Mouse (Mus musculus) gonadal fat pad, adult 2 months (tissue): ENCODE measurements around the gene Ankrd28. TPM values are rescaled to one million over a fixed set of nuclear protein-coding genes. Genes with fewer than 3 reads are reported as not detected.
"Not testable (repeated sequence)": the region's sequence is repeated elsewhere in the genome, so short reads cannot be mapped to it uniquely, and the experiment has no call there.

Source experiments
- DNase-seq: peaks from one replicate; pipeline ENCODE4 v3.0.0-alpha.2; 2012; ENCODE audit warnings: low read depth
- polyA plus RNA-seq: library from polyadenylated mRNA; depleted of rRNA; stranded (reverse); fragments of >200 nt; gene quantifications from 2 replicates; pipeline ENCODE4 v1.2.3, GENCODE M21; 2012; rRNA removed

Ankrd28 gene
- polyA plus RNA-seq = 12.0 and 12.2 TPM in 2 replicates

DNA sequence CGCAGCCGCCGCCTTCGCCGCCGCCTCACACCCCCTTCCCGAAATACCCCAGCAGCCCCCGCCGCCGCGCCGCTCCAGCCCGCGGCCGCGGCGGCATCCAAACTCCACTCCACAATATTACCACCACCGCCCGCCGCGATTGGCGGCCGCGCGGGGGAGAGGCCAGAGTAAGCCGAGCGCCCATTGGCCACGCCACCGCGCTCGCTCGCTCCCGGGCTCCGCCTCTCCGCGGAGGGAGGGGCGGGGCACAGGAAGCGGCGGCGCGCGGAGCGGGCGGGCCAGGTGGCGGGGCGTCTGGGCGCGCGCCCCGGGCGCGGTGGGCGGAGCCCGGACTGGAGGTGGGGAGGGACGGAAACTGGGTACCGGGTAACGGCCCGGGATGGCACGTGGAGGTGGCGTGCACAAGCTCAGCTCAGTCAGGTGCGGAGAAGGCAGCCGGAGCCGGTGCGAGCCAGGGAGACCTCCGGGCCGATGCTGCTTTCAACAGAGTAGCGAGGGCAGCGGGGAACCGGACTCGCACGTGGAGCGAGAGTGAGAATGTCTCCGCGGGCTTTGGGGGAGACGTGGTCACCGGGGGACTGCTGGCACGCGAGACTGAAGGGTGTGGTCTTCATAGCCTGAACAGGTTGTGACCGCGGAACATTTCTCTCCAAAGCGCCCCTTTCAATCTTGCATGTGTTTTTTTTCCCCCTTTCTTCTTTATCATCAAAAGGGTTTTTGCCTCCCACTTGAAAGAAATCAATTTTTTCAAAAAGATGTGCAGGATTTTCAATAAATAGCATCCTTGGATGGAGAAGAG lies at the start of gene Ankrd28:
Ankrd28 (minus strand) TSS at position 81 of the 799 bp plus-strand sequence.
- DNase-seq = no peak

DNA sequence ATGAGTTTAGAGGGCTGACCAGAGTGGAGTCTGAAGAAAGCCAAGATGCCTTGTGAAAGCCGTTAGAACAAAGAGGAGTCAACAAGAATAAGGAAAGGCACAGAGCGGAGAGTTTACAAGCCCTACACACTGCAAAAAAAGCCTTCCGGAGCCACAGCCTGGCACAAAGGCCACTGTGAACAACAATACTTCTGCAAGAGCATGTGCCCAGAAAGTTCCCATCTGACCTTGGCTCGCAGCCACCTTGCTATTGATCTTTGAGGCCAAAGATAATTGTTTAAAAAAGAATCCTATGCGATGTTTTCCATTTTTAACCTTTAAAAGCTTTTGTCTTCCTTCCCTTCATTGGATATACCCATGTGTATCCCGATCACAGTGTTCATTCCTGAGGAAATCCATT lies 49.0 kb upstream of the Ankrd28 start:
- DNase-seq = no peak

DNA sequence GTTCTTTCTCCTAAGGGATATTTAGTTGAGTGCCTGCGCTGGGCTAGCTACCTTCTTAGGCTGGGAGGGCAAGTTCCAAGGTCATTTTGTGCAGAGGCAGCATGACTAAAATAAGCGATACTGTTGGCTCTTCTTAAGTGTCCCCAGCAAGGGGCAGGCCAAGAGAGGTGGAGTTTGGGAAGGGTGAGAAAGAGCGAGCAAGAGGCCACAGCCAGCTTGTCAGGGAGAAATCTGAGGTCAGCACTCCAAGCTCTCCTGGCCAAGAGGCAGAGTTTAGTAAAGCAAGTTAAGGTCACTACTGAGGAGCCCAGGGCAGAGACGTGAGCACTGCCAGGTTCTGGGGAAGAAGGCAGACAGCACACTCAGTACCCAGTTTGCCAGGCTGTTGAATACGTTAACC lies 41.7 kb upstream of the Ankrd28 start:
- DNase-seq = no peak

DNA sequence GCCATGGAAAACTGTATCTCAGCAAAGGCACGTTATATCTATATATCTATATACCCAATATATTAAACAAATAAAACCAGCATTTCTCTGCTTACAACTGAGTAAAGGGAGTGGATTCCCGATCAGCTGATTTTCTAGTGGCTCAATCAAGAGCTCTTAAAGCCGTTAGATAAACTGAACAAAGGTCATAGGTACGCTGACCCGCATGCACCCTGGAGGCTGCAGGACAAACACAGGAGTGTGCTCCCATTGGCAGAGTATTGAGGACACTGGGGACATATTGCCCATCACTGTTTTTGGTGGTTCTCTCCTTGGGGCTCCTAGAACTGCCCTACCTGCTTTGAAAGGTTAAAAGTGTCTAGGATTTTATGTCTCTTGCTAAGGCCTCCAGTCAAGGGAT lies 40.0 kb upstream of the Ankrd28 start:
- no peak for DNase-seq

DNA sequence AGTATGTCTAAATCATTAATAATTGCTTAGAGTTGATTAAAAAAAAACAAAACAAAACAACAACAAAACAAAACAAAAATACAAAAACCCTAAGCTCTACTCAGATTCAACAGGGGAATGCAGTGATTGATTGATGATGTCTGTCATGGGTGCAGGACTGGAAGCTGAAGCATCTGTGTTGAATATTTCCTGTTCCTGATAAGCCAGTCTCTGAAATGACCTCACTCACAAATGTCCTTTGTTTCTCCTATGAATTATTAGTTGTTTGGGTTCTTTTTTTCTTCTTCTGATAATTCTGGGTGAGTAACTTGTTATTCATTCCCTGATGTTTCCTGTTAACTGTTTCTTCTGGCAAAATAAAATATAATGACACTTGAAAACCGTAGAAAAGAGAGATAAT lies 38.1 kb upstream of the Ankrd28 start:
- DNase-seq = no peak

DNA sequence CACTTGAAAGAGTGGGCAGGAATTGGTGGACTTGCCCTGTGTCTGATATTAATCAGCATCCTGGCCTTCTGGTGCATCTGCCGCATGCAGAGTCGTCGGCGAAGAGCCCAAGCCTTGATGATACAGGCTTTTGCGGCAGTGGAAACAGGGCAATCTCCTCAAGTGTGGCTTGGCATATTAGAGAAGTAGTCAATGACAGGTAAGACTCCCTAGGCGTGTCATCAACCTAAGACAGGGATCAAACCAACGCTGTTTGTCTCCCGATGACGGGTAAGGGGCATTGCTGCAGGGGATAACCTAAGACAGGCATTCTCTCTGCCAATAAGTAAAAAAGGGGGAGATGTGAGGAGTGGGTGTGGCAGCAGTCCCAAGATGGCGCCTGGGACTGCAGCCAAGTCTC lies 35.9 kb upstream of the Ankrd28 start:
- DNase-seq = not testable (repeated sequence)

DNA sequence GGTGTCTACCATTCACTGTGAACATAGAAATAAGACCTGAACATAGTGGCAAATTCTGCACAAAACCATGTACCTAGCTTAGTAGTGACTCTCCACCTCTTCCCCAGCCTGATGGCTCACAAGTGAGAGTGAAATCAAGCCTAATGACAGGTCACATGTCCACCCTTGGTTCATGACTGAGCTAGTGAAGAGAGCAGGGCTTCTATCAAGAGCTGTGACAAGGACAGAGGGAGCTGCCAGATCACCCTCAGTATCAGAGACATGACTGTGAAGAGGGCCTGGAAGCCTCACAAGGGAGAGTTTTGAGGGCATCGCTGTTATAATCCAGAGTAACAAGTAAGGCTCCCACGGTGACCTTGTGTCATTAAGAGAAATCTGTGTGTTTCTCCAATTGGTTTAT lies 28.2 kb upstream of the Ankrd28 start:
- DNase-seq = no peak

DNA sequence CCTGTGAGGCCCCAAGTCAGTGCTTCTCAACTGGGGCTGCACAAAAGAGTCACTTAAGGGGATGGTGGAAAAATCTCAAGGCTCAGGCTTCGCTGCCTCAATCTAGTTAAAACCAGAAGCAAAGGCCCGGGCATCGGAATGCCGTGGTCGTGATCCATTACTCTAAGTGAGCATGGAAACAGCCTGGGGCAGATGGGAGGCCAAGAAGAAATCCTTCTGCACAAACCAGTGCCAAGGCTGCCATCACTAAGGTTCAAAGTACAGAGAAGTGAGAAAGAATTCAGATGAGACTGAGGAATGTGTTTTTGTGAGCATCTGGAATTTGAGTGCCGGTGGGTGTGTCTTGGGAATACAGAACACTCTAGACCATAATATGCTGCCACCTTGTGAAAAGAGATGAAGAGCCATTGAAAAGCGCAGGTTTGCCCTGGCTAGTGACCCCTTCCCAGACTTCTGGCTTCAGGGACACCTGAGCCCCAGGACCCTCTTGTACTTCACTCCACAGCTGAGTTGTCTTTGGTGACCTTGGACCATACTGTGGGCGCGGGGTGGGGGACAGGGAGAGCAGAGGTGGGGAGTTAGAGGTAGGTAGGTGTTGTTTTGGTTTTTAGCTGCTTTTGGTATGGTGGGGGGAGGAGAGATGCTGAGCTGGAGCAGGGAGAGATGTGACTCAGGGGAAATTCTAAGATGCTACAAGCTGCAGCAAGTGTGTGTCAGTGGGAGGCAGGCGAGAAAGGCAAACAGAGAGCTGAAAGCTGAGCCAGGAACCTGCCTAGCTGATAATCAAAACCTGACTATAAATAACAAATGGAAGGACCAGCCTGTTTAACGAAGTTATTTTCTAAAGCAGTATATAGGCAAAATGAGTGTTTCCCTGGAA lies 26.9 kb upstream of the Ankrd28 start:
- no peak for DNase-seq

DNA sequence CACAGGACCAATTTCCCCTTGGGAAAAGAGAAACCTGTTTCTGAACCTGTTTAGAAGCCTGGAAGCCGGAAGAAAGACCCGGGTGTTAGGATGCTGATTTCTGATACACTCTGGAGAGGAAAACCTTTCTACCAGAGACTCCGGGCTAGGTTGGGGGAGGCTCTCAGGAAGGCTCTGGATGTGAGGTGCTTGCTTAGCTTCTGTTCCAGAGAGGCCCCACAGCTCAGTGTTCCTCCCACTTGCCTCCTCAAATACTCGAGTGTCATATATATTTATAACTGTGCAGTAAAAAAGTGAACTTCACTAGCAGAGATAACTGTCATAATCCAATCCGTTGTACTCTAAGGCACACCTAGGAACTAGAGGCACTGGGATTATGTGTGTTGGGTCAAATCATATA lies 25.6 kb upstream of the Ankrd28 start:
- no peak for DNase-seq

DNA sequence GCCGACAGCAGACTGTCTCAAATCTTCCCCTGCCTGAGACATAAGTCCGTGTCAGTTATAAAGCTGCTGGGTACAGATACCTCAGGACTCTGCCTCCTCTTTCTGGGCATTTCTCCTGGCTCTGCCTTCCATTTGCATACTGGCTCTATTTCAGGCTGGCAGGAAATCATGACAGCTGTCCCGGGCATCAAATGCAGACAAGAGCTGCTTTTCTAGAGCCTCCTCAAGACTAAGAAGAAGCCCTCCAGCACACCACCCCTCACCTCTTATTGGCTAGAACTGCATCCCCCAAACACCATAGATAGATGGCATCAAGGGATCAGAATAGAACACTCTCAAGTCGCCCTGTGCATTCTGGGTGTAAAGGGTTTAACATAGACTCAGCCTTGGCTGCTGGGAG lies 24.2 kb upstream of the Ankrd28 start:
- no peak for DNase-seq

DNA sequence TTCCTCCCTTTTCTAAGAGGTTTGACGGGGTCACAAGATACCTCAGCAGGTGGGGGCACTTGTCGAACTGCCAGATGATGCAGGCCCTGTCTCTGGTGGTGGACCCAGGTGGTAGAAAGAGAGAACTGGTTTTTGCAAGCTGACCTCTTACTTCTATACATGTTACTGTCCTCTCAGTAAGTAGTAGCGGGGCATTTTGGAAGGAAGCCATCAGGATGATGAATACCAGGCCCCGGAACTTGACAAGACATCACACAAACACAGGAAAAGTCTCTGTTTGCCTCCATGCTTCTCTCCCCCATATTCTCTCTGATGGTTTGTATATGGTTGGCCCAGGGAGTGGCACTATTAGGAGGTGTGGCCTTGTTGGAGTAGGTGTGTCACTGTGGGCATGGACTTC lies 13.1 kb upstream of the Ankrd28 start:
- DNase-seq = no peak

DNA sequence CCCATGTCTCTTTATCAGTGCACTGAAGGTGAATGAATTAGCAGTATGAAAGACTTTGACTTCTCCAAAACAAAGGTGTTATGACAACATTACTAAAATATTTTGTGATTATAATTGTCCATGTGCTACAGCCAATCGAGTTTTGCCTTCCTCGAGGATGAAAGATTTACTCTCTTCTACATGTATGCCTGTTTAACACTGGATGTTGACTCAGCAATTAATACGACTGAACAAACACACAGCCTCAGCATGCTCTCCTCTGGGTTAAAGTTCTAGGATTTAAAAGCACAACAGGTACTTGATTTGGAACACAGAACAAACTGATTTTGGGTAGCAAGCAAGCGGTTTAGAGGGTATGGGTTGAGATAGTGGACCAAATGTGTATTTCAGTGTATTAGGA lies 1.6 kb upstream of the Ankrd28 start:
- no peak for DNase-seq

DNA sequence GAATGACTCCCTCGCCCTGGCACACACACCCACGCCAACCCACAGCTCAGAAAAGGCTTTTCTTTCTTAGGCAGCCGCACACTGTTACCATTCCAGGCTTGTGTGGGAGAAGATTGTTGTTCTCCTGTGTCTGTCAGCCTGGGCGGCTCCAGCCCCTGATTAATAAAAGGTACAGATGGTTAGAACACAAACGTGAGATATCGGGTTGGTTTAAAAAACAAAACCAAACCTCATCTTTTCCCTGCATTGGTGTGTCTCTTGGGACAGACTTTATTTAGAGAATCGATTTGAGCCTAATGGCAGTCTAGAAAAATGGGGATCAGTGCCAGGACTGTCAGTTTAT lies 890 bp upstream of the Ankrd28 start:
- DNase-seq = no peak

DNA sequence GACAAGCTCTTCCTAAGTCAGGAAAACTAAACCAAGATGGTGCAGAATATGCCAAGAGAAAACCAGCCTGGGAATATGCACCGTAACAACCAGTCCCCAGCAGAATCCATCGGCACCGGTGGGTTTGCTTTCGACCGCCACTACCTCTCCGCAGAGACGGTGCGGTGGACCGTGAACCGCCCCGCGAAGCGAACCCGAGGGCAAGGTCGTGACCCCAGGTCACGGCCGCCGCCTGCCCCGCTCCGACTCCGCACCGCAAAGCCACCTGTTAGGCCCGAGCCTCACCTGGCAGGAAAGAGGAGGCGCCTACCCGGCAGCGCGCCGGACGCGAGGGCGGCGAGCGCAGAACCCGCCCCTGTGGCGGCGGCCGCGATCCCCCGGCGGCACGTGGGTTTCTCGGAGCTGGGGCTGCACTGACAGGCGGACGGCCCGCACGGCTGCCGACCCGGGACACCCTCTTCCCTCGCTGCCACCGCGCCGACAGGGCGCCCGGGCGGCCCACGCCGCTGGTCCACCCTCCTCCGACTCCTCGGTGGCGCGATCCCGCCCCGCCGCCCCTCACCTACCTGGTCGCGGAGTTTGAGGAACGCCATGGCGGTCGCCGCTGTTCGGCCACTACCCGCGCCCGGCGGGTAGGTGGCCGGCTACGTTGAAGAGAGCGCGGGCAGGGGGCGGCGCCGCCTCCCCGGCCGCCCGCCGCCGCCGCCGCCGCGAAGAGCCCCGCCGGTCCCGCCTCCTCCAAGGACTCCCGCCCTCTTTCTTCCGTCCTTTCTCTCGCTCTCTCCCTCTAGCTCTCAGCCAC lies 489 bp downstream of the Ankrd28 start:
- DNase-seq = no peak

DNA sequence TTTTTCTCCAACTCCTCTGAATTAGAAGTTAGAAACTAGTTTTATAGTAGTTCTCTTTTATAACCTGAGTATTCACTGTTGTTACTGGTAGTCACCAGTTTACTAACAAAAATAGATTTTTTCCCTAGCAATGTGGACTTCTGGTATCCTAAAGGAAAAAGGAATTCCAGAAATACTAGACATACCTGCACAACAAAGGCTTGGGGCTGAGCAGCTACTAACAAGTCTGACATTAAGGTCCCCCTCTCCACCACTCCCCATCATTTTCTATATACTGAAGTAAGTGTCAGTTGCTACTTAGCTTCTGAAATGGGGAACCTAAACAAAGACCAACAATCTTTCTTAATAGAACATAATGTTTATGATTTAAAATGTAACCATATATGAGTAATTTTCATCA lies 3.2 kb downstream of the Ankrd28 start:
- DNase-seq = no peak

DNA sequence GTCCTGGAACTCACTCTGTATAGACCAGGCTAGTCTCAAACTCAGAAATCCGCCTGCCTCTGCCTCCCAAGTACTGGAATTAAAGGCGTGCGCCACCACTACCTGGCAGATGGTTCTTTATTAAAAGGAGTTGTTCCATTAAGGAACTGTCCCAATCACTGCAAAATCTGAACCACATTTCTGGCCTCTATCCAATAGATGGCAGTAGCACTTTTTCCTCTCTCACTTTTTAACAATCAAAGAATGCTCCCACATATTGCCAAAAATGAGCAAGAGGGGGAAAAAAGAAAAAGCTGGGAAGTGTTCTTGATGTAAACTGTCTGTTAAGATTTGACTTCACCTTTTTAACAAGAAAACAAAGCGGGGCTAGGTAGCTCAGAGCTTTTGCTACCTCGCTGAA lies 20.5 kb downstream of the Ankrd28 start:
- no peak for DNase-seq

DNA sequence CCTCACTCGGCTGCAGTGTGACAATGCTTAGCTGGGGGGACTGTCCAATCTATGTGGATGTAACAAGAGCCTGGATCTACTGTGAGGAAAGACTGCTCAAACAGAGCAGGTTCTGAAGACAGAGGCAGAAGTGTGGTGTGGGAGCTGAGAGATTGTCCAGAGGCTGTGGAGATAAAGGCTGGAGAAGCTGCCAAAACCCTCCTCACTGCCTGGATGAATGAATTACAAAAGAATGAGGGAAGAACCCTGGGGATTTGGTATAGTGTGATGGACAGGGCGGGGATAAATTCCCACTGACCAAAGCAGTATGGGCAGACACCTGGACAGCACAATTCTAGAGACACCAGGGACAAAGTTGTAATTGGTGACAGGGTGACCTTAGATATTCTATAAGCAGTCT lies 26.7 kb downstream of the Ankrd28 start:
- no peak for DNase-seq

DNA sequence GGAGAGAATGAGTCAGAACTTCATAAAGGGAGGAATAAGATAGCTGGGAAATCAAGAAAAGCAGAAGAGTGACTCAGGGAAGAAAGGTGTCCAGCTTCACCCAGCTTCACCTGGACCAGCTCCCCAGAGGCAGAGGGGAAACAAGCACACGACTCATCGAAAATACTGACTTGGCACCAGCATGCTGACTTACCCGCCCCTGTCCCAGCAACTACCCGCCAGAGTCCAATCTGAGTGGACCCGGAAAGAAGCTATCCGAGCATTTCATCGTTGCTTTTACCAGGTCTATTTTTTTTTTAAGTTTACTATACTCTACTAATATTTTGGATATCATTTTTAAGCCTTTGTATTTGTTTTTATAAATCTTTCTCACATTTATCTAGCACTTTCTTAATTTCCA lies 29.5 kb downstream of the Ankrd28 start:
- DNase-seq = no peak

DNA sequence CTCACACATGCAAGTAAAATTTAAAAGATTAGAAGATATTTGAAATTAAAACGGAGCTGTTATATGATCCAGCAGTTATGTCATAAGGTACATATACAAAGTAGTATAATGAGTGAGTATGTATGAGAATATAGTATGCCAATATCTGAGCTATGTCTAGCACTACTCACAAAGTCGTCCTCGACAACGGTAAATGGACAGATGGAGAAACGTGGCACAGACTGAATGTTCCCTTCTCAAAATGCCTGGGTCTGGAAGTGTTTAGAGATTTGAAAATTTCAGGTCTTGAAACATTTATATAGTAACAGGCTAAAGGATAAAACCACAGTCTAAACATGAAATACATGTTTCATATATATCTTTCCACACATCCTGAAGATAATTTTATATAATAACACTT lies 30.0 kb downstream of the Ankrd28 start:
- DNase-seq = no peak

DNA sequence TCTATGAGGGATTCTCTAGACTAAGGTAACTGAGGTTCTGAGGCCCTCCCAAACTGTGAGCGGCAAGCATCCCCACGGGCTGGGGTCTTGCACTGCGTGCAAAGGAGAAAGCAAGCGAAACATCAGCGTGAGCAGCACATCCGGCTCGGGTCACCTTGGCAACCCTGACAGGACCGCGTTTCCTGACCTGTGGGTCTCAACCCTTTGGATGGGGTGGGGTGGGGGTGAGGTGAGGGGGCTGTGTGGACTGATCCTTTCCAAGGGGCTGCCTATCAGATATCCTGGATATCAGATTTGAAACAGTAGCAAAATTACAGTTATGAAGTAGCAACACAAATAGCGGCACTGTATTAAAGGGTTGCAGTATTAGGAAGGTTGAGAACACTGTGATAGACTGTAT lies 31.5 kb downstream of the Ankrd28 start:
- no peak for DNase-seq

DNA sequence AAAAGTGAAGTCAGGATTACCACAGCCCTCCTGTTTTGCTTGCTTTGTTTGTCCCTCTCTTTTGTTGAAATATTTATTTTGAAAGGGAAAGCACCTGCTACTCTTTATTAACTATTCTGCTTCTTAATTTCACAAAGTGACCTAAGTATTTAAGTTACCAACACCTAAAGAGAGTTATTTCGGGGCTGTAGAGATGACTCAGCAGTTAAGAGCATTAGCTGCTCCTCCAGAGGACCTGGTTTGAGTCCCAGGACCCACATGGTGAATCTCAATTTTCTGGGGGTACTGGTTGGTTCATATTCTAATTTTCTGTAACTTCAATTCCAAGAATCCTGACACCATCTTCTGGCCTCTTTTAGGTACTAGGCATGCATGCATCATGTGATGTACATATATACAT lies 34.9 kb downstream of the Ankrd28 start:
- DNase-seq = no peak

DNA sequence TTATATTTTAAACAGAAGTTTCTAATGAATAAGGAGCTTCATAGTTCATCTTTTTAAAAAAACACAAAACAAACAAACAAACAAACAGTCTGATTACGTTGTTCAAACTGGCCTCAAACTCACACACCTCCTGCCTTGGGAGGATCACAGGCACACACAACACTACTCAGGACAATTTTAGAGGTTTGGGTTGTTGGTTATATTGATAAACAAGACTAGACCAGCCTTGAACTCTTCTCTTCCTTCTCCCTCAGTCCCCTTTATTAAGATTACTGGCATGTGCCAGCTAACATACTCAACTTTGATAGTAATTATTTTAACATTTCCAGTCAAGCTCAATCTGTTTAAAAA lies 35.7 kb downstream of the Ankrd28 start:
- no peak for DNase-seq
